Mouse (Mus musculus) midbrain, embryonic 14.5 days (tissue): ENCODE measurements at regions not wholly inside any gene's neighbourhood (a gene's known extent, or its start where the extent isn't known, plus 50 kb on each side); places are given as distances from the start of the nearest gene placed in this dataset.
A peak's percentile ranks its signal among the peaks of the same experiment; 100 is the strongest.

Experiments
- ATAC-seq: fragments of 200-750 bp; cut with Nextera tagmentation; 2 replicates; pipeline ENCODE4 v1.8.0; 2017; ENCODE audit warnings: moderate number of reproducible peaks, moderate library complexity; ENCODE audit not compliant: low FRiP score, low TSS enrichment
- DNase-seq: peaks from one replicate; pipeline ENCODE4 v3.0.0-alpha.2; 2015
- H3K27ac ChIP-seq: fragments of 300-500 bp; sonication (generic); replicated peaks from 2 replicates; pipeline ENCODE4 v1.5.1; 2014; ENCODE audit warnings: mild to moderate bottlenecking, low read depth, low read length, moderate library complexity
- H3K27me3 ChIP-seq: fragments of 300-500 bp; sonication (generic); 2 replicates; pipeline ENCODE4 v1.6.1; 2014; ENCODE audit warnings: low read length, control low read depth, mixed read lengths; ENCODE audit not compliant: control insufficient read depth, insufficient read depth
- H3K36me3 ChIP-seq: fragments of 300-500 bp; sonication (generic); 2 replicates; pipeline ENCODE4 v1.6.1; 2014; ENCODE audit warnings: low read length, control low read depth; ENCODE audit not compliant: control insufficient read depth, insufficient read depth
- H3K4me1 ChIP-seq: fragments of 300-500 bp; sonication (generic); 2 replicates; pipeline ENCODE4 v1.6.1; 2014; ENCODE audit warnings: mild to moderate bottlenecking, antibody characterized with exemption, low read length, control low read depth; ENCODE audit not compliant: control insufficient read depth, insufficient read depth
- H3K4me2 ChIP-seq: fragments of 300-500 bp; sonication (generic); 2 replicates; pipeline ENCODE4 v1.6.1; 2014; ENCODE audit warnings: mild to moderate bottlenecking, low read length, moderate library complexity
- H3K4me3 ChIP-seq: fragments of 300-500 bp; sonication (generic); replicated peaks from 2 replicates; pipeline ENCODE4 v1.5.1; 2014; ENCODE audit warnings: low read depth, low read length
- H3K9ac ChIP-seq: fragments of 300-500 bp; sonication (generic); replicated peaks from 2 replicates; pipeline ENCODE4 v1.6.1; 2014; ENCODE audit warnings: mild to moderate bottlenecking, low read length, moderate library complexity
- H3K9me3 ChIP-seq: fragments of 300-500 bp; sonication (generic); 2 replicates; pipeline ENCODE4 v1.6.1; 2016; ENCODE audit warnings: low read length, control low read depth, mixed read lengths; ENCODE audit not compliant: control insufficient read depth
- whole genome bisulfite sequencing: fragments of 180-500 bp; shearing (Covaris S2); extraction: QIAGEN DNeasy Blood & Tissue Kit; methylation state at CpG from one replicate; pipeline ENCODE4 v1.1.7; 2014; 5-methylcytosine and 5-hydroxymethylcytosine counted together

DNA sequence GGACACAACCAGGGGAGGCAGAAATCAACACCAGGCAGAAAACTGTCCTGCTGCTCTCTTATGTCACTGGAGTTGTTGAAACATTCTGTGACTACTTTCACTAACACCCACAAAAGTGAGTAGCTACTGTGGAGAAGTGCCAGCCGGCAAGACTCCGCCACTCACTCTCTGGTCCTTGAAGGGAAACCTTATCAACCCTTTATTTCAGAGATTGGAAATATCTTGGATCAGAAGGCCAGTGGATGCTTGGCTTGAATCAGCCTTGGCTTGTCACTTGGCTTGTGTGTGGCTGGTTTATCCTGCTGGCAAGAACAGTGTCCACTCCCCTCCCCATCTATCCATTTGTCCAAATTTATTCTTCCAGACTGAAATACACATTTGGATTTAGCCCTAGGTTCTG is 335.3 kb upstream of the Tbx3 start:
- DNase-seq (no peak), ATAC-seq (no peak)
- Histone ChIP-seq H3K36me3 (no peaks in the 10 kb centered on the region), H3K4me2 (no peak overlapping the region), H3K4me1 (no peaks in the 10 kb centered on the region), H3K27me3 (no peaks in the 10 kb centered on the region), H3K9me3 (no peaks in the 10 kb centered on the region), H3K4me3 (no peak overlapping the region), H3K9ac (no peak overlapping the region), H3K27ac (no peak overlapping the region)
- WGBS, result 87% methylated on average over 2 of the region's 2 CpGs

DNA sequence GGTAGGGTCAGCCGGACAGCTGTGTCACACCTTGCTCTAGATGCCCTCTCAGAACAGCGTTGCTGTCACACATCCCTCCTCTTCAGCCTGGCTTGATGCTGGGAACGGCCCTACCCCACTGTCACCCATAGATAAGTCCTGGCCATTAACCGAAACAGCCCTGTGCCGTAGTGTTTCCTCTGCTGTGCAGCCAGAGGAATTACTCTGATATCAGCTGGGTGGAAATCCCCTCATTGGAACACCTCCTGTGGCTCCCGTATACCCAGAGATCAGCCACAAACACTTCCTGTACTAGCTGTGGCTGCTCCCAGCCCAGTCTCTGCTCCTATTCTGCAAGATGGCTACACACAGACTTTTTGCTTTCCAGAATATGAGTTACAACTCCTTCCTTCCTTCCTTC is 334.5 kb upstream of the Tbx3 start:
- Histone ChIP-seq H3K9me3 (no peaks in the 10 kb centered on the region), H3K27ac (no peak overlapping the region), H3K4me3 (no peak overlapping the region), H3K9ac (no peak overlapping the region), H3K36me3 (no peaks in the 10 kb centered on the region), H3K4me2 (no peak overlapping the region), H3K4me1 (no peaks in the 10 kb centered on the region), H3K27me3 (no peaks in the 10 kb centered on the region)
- DNase-seq, result no peak
- WGBS, result 88% methylated on average over 6 of the region's 6 CpGs
- no peak for ATAC-seq

DNA sequence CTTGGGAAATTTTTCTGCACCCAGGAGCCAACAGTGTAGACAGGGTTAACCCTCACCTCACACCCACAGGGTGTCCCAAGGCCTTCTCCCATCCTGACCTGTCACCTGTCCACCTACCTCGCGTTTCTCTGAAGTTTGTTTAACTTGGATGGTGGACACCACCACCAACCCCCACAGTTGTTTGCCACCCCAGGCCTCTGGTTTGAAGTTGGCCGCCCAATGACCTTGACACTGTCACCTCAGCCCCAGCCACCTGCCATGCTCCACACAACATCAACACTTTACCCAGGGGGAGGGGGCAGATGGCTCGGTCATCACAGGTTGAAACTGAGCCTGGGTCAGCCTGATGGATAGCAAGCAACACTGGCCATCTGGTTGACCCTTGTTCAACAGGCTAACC is 332.7 kb upstream of the Tbx3 start:
- Histone ChIP-seq H3K27me3 (no peaks in the 10 kb centered on the region), H3K9me3 (no peaks in the 10 kb centered on the region), H3K4me3 (no peak overlapping the region), H3K36me3 (no peaks in the 10 kb centered on the region), H3K27ac (no peak overlapping the region), H3K9ac (no peak overlapping the region), H3K4me2 (no peak overlapping the region), H3K4me1 (no peaks in the 10 kb centered on the region)
- DNase-seq, result no peak
- 95% methylated on average over 4 of the region's 4 CpGs for WGBS
- ATAC-seq, result no peak

DNA sequence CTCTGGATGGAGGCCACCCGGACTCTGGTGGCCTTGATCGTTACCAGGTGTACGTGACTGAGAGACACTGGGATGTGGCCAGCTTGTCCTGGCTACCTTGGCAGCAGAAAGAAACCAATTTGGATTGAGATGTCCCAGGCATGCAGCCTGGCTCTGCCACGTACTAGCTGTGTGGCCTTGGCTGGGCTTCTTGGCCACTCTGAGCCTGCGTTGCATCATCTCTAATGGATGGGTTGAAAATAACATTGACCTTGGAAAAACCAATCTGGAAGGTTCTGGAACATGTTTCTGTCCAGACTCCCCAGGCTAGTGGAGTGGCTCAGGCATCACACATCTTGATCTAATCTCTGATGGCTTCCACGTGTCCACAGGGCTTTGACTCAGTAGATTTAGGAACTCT is 331.8 kb upstream of the Tbx3 start:
- ATAC-seq (no peak), DNase-seq (no peak)
- Histone ChIP-seq H3K27me3 (no peaks in the 10 kb centered on the region), H3K27ac (no peak overlapping the region), H3K9ac (no peak overlapping the region), H3K9me3 (no peaks in the 10 kb centered on the region), H3K4me3 (no peak overlapping the region), H3K4me1 (no peaks in the 10 kb centered on the region), H3K4me2 (no peak overlapping the region), H3K36me3 (no peaks in the 10 kb centered on the region)
- 93% methylated on average over 6 of the region's 6 CpGs for WGBS

DNA sequence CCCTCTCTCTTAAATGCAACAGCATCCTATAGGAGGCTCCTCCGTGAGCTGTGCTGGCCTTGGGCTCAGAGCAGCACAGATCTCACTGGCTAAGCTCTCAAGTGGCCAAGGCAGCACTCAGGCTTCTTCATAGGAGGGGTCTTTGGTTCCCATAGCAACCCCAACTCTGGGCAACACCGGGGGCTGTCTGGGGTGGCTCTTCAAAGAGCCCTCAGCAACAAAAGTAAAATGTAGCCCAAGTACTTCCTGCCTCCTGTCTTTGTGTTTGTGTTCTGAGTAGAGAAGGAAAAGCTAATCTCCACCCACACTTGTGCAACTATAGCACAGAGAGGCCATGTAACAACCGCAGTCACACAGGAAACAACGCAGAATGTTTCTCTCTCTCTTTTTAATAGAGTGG is 322.2 kb upstream of the Tbx3 start:
- no peak overlapping the region for H3K27ac ChIP-seq
- no peak overlapping the region for H3K4me3 ChIP-seq
- ATAC-seq, result no peak
- no peaks in the 10 kb centered on the region for H3K9me3 ChIP-seq
- no peaks in the 10 kb centered on the region for H3K4me1 ChIP-seq
- H3K27me3 ChIP-seq, result no peaks in the 10 kb centered on the region
- no peak overlapping the region for H3K9ac ChIP-seq
- DNase-seq, result peak; percentile 11
- H3K36me3 ChIP-seq, result no peaks in the 10 kb centered on the region
- H3K4me2 ChIP-seq, result no peak overlapping the region
- 35% methylated on average over 4 of the region's 4 CpGs for WGBS

DNA sequence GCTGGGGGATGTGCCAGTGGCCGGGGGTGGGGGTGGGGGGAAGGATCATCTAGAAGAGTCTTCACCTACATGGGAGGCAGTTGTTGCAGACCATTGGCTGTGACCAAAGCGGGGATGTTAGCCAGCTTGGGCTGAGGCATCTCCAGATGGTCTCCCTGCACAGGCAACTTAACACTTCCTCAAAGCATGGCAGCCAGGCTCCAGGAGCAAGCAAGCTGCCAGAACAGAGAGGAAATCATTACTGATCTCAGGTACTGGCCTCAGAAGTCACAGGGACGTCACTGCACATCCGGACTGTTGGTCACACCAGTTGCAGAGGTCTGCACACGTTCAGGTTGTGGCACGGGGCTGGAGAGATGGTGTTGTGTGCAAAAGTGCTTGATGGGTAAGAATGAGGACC is 321.1 kb upstream of the Tbx3 start:
- DNase-seq, result no peak
- 91% methylated on average over 6 of the region's 6 CpGs for WGBS

DNA sequence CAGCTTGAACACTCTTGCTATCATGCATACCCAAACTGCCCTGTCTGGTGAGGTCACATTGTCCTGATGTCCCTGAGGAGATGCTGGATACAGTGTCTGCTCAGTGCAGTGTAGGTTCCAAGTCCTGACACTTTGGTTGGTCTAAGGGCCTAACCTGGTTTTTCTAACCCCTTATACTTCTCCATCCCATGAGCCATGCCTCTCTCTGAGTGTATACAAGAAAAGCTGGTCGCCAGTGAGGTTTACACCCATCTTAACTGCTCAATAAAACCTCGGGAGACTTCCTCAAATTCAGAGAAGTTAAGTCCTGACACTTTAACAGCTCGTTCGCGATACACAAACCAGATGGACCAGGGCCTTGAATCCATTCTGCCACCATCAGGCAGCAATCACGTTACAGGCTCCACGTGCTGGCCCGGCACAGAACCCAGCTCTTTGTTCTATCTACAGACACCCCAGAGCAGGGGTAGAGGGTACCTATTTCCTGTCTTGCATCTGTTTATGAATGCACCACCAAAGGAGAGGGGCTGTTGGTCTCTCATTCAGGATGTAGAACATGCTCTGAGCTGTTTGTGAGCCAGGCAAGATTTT is 320.0 kb upstream of the Tbx3 start:
- DNase-seq, result no peak
- H3K4me1 ChIP-seq, result no peaks in the 10 kb centered on the region
- no peaks in the 10 kb centered on the region for H3K9me3 ChIP-seq
- ATAC-seq, result no peak
- H3K4me2 ChIP-seq, result no peak overlapping the region
- H3K27me3 ChIP-seq, result no peaks in the 10 kb centered on the region
- H3K9ac ChIP-seq, result no peak overlapping the region
- 82% methylated on average over 8 of the region's 8 CpGs for WGBS
- no peak overlapping the region for H3K4me3 ChIP-seq
- no peak overlapping the region for H3K27ac ChIP-seq
- H3K36me3 ChIP-seq, result no peaks in the 10 kb centered on the region

More for the DNA sequence above, 321.1 kb upstream of the Tbx3 start:
- H3K27me3 ChIP-seq, result no peaks in the 10 kb centered on the region
- no peaks in the 10 kb centered on the region for H3K4me1 ChIP-seq
- no peak for ATAC-seq
- no peak overlapping the region for H3K4me3 ChIP-seq
- H3K27ac ChIP-seq, result no peak overlapping the region
- H3K36me3 ChIP-seq, result no peaks in the 10 kb centered on the region
- H3K4me2 ChIP-seq, result no peak overlapping the region
- H3K9me3 ChIP-seq, result no peaks in the 10 kb centered on the region
- H3K9ac ChIP-seq, result no peak overlapping the region

DNA sequence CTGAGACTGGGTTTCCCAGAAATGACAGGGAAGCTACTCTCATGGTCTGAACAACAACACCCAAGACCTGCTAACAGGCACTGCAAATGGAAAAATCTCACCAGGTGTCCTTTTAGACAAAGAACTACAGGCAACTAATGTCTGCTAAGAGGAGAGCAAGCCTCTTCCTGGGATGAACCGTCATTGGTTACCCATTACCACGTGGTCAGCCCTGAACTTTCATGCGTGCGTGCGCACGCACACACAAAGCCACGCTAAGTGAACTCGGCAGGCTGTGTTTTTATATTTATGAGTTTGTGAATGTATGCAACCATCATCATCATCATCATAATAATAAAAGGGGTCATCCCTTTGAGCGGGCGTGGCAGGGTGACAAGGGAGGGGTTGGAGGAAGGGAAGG is 315.0 kb upstream of the Tbx3 start:
- 94% methylated on average over 10 of the region's 10 CpGs for WGBS
- no peak overlapping the region for H3K27ac ChIP-seq
- no peaks in the 10 kb centered on the region for H3K36me3 ChIP-seq
- H3K9ac ChIP-seq, result no peak overlapping the region
- no peak overlapping the region for H3K4me2 ChIP-seq
- DNase-seq (no peak), ATAC-seq (no peak)
- H3K27me3 ChIP-seq, result no peaks in the 10 kb centered on the region
- H3K4me1 ChIP-seq, result no peaks in the 10 kb centered on the region
- no peak overlapping the region for H3K4me3 ChIP-seq
- H3K9me3 ChIP-seq, result no peaks in the 10 kb centered on the region

DNA sequence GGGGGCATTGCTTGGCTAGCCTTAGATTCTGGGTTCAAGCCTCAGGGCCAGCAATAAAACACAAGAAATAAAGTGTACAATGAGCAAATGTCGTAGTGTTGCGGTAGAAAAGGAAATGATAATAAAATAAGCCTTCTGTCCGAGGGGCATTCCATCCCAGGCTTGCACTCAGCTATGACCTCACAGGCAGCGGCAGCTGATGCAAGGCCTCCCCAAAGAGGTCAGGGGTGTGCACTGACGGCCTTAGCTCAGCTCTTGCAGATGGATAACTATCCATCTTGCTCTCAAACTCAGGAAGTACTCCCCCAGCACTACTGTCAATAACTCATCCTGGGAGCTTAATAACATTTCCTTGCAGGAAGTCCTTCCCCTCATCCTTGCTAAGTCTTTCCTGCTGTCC is 314.4 kb upstream of the Tbx3 start:
- Histone ChIP-seq H3K36me3 (no peaks in the 10 kb centered on the region), H3K9ac (no peak overlapping the region), H3K4me1 (no peaks in the 10 kb centered on the region), H3K27me3 (no peaks in the 10 kb centered on the region), H3K4me3 (no peak overlapping the region), H3K9me3 (no peaks in the 10 kb centered on the region), H3K4me2 (no peak overlapping the region), H3K27ac (no peak overlapping the region)
- DNase-seq, result no peak
- WGBS, result 88% methylated on average over 5 of the region's 5 CpGs
- ATAC-seq, result no peak
